Mouse (Mus musculus) inflammation-experienced regulatory T-cells, adult 6 months (primary cell): ENCODE measurements around the gene Ceacam13. TPM values are rescaled to one million over a fixed set of nuclear protein-coding genes. Genes with fewer than 3 reads are reported as not detected.
"Not testable (repeated sequence)": the region's sequence is repeated elsewhere in the genome, so short reads cannot be mapped to it uniquely, and the experiment has no call there.

Experiments
- ATAC-seq: one replicate; pipeline ENCODE4 v1.8.0; 2017
- polyA plus RNA-seq, 3 experiments: library from polyadenylated mRNA; unstranded; fragments of 100-300 nt; shearing (Covaris generic); gene quantifications; one replicate each; pipeline ENCODE4 v1.2.1; 2017

The Ceacam13 gene
- polyA plus RNA-seq = not detected

GRCm38 (mm10) chr7:18009589-18009988 lies at the start of gene Ceacam13:
TSS of gene Ceacam13 (plus strand) at chr7:18009889.
- ATAC-seq = no peak

- ATAC-seq = no peak
Observed at GRCm38 (mm10) chr7:17971824-17972223, 37.9 kb upstream of the Ceacam13 start, which contains the start of gene Ceacam11. TSS of gene Ceacam11 (plus strand) at chr7:17972124.

- not testable (repeated sequence) for ATAC-seq
Observed at GRCm38 (mm10) chr7:18001131-18001530, 8.6 kb upstream of the Ceacam13 start.

GRCm38 (mm10) chr7:18065629-18066028 lies 55.9 kb downstream of the Ceacam13 start, which contains the start of gene Ceacam12:
TSS of gene Ceacam12 (plus strand) at chr7:18065929.
- ATAC-seq = no peak

Other genes starting within 250 kb of the Ceacam13 start
- not detected for gene Ceacam14, start 197.3 kb upstream of the Ceacam13 start, polyA plus RNA-seq
- gene Gm5155, start 138.1 kb upstream of the Ceacam13 start, polyA plus RNA-seq = not detected
- not detected for gene Ceacam11, start 37.8 kb upstream of the Ceacam13 start, polyA plus RNA-seq
- not detected for gene Ceacam12, start 56.0 kb downstream of the Ceacam13 start, polyA plus RNA-seq
- not detected for gene Igfl3, start 166.6 kb downstream of the Ceacam13 start, polyA plus RNA-seq
- not detected for gene Mill1, start 235.5 kb downstream of the Ceacam13 start, polyA plus RNA-seq